Mouse (Mus musculus): ENCODE measurements around the gene Spata3. TPM values are rescaled to one million over a fixed set of nuclear protein-coding genes. Genes with fewer than 3 reads are reported as not detected.
A peak's percentile ranks its signal among the peaks of the same experiment; 100 is the strongest.
"Not testable (repeated sequence)": the region's sequence is repeated elsewhere in the genome, so short reads cannot be mapped to it uniquely, and the experiment has no call there.

Gene Spata3
- polyA plus RNA-seq, 1 experiment from 2014 or later, result not detected

GRCm38 (mm10) chr1:85997221-85997620 lies 19.4 kb upstream of the Spata3 start:
- ATAC-seq, result no peak
- Histone ChIP-seq H3K4me1 (replicated peaks) (no peaks in the 10 kb centered on the region), H3K36me3 (no peaks in the 10 kb centered on the region), H3K9ac (replicated peaks) (no peak overlapping the region), H3K27ac (no peak overlapping the region), H3K27me3 (no peaks in the 10 kb centered on the region), H3K4me2 (replicated peaks) (no peak overlapping the region), H3K4me3 (replicated peaks) (no peak overlapping the region), H3K9me3 (no peaks in the 10 kb centered on the region)
- 96% methylated on average over 1 of the region's 1 CpGs for WGBS

- no peak overlapping the region for H3K9ac ChIP-seq (replicated peaks)
- no peak overlapping the region for H3K27ac ChIP-seq
- ATAC-seq, result no peak
- no peaks in the 10 kb centered on the region for H3K36me3 ChIP-seq
- H3K27me3 ChIP-seq, result no peaks in the 10 kb centered on the region
- no peak overlapping the region for H3K4me2 ChIP-seq (replicated peaks)
- WGBS, result 88% methylated on average over 4 of the region's 4 CpGs
- H3K9me3 ChIP-seq, result no peaks in the 10 kb centered on the region
- H3K4me3 ChIP-seq (replicated peaks), result no peak overlapping the region
- no peaks in the 10 kb centered on the region for H3K4me1 ChIP-seq (replicated peaks)
These were observed 18.6 kb upstream of the Spata3 start for GRCm38 (mm10) chr1:85998012-85998411.

- Histone ChIP-seq H3K4me3 (replicated peaks) (no peak overlapping the region), H3K27ac (no peak overlapping the region), H3K9ac (replicated peaks) (no peak overlapping the region), H3K36me3 (no peaks in the 10 kb centered on the region), H3K27me3 (no peaks in the 10 kb centered on the region), H3K4me2 (replicated peaks) (no peak overlapping the region), H3K4me1 (replicated peaks) (no peaks in the 10 kb centered on the region), H3K9me3 (no peaks in the 10 kb centered on the region)
- no peak for ATAC-seq
- WGBS, result 89% methylated on average over 18 of the region's 18 CpGs
These were observed 16.6 kb upstream of the Spata3 start for GRCm38 (mm10) chr1:85999853-86000570.

GRCm38 (mm10) chr1:86005540-86005939 lies 11.1 kb upstream of the Spata3 start:
- WGBS, result 93% methylated on average over 10 of the region's 10 CpGs
- H3K4me3 ChIP-seq (replicated peaks), result no peak overlapping the region
- no peak overlapping the region for H3K27ac ChIP-seq
- no peaks in the 10 kb centered on the region for H3K9me3 ChIP-seq
- no peak for ATAC-seq
- no peak overlapping the region for H3K9ac ChIP-seq (replicated peaks)
- no peaks in the 10 kb centered on the region for H3K27me3 ChIP-seq
- no peak overlapping the region for H3K4me2 ChIP-seq (replicated peaks)
- no peaks in the 10 kb centered on the region for H3K36me3 ChIP-seq
- H3K4me1 ChIP-seq (replicated peaks), result no peaks in the 10 kb centered on the region; the same call in 1 of the 2 replicates

- H3K4me2 ChIP-seq (replicated peaks), result no peak overlapping the region
- H3K27ac ChIP-seq, result no peak overlapping the region
- no peaks in the 10 kb centered on the region for H3K27me3 ChIP-seq
- 90% methylated on average over 6 of the region's 6 CpGs for WGBS
- H3K9ac ChIP-seq (replicated peaks), result no peak overlapping the region
- H3K36me3 ChIP-seq, result no peaks in the 10 kb centered on the region
- no peaks in the 10 kb centered on the region; the same call in 1 of the 2 replicates for H3K4me1 ChIP-seq (replicated peaks)
- H3K9me3 ChIP-seq, result no peaks in the 10 kb centered on the region
- ATAC-seq, result no peak
- H3K4me3 ChIP-seq (replicated peaks), result no peak overlapping the region
These were observed 10.6 kb upstream of the Spata3 start for GRCm38 (mm10) chr1:86006040-86006439.

GRCm38 (mm10) chr1:86007778-86008177 lies 8.8 kb upstream of the Spata3 start:
- Histone ChIP-seq H3K4me2 (replicated peaks) (no peak overlapping the region), H3K4me3 (replicated peaks) (no peak overlapping the region)

GRCm38 (mm10) chr1:86015758-86016157 lies 858 bp upstream of the Spata3 start:
- not testable (repeated sequence) for H3K9me3 ChIP-seq; H3K4me2 ChIP-seq (replicated peaks); H3K9ac ChIP-seq (replicated peaks); ATAC-seq; H3K27ac ChIP-seq; H3K4me3 ChIP-seq (replicated peaks); H3K36me3 ChIP-seq
- Histone ChIP-seq H3K27me3 (peaks cover 39% of the 10 kb centered on the region), H3K4me1 (replicated peaks) (peaks cover 12% of the 10 kb centered on the region; the same call in 1 of the 2 replicates)
- 96% methylated on average over 9 of the region's 9 CpGs for WGBS

More at GRCm38 (mm10) chr1:86007778-86008177, 8.8 kb upstream of the Spata3 start:
- no peaks in the 10 kb centered on the region for H3K27me3 ChIP-seq
- H3K9ac ChIP-seq (replicated peaks), result no peak overlapping the region
- H3K9me3 ChIP-seq, result peaks cover 3% of the 10 kb centered on the region; the same call in 1 of the 2 replicates
- H3K36me3 ChIP-seq, result no peaks in the 10 kb centered on the region
- H3K4me1 ChIP-seq (replicated peaks), result no peaks in the 10 kb centered on the region; the same call in 1 of the 2 replicates
- H3K27ac ChIP-seq, result no peak overlapping the region
- WGBS, result 4% methylated on average over 7 of the region's 7 CpGs
- ATAC-seq, result peak; percentile 74; the same call in 1 of the 2 replicates

GRCm38 (mm10) chr1:86018235-86019055 lies 1.8 kb downstream of the Spata3 start:
- Histone ChIP-seq H3K36me3 (no peaks in the 10 kb centered on the region), H3K27ac (no peak overlapping the region), H3K9ac (replicated peaks) (peak overlapping the region; percentile 70), H3K4me2 (replicated peaks) (peak overlapping the region; percentile 92), H3K27me3 (peaks cover 39% of the 10 kb centered on the region), H3K4me3 (replicated peaks) (peak overlapping the region; percentile 54), H3K4me1 (replicated peaks) (peaks cover 12% of the 10 kb centered on the region; the same call in 1 of the 2 replicates), H3K9me3 (no peaks in the 10 kb centered on the region)
- peak; percentile 84 for ATAC-seq
- WGBS, result 3% methylated on average over 60 of the region's 60 CpGs

GRCm38 (mm10) chr1:86021365-86021989 lies 4.9 kb downstream of the Spata3 start:
- H3K36me3 ChIP-seq, result no peaks in the 10 kb centered on the region
- peaks cover 12% of the 10 kb centered on the region; the same call in 1 of the 2 replicates for H3K4me1 ChIP-seq (replicated peaks)
- H3K27me3 ChIP-seq, result peaks cover 37% of the 10 kb centered on the region
- no peaks in the 10 kb centered on the region for H3K9me3 ChIP-seq
- no peak overlapping the region for H3K27ac ChIP-seq
- H3K9ac ChIP-seq (replicated peaks), result no peak overlapping the region
- no peak for ATAC-seq
- no peak overlapping the region for H3K4me3 ChIP-seq (replicated peaks)
- WGBS, result 68% methylated on average over 11 of the region's 11 CpGs
- H3K4me2 ChIP-seq (replicated peaks), result no peak overlapping the region

GRCm38 (mm10) chr1:86032273-86032987 lies 15.8 kb downstream of the Spata3 start:
- 12% methylated on average over 11 of the region's 11 CpGs for WGBS
- H3K27ac ChIP-seq, result peak overlapping the region; percentile 74; the same call in 1 of the 2 replicates
- ATAC-seq, result peak; percentile 78

GRCm38 (mm10) chr1:86038191-86038951 lies 21.8 kb downstream of the Spata3 start:
- ATAC-seq, result no peak

More at GRCm38 (mm10) chr1:86032273-86032987, 15.8 kb downstream of the Spata3 start:
- Histone ChIP-seq H3K9me3 (no peaks in the 10 kb centered on the region), H3K36me3 (no peaks in the 10 kb centered on the region), H3K4me2 (replicated peaks) (no peak overlapping the region), H3K27me3 (no peaks in the 10 kb centered on the region), H3K9ac (replicated peaks) (no peak overlapping the region), H3K4me3 (replicated peaks) (no peak overlapping the region), H3K4me1 (replicated peaks) (peaks cover 12% of the 10 kb centered on the region; the same call in 1 of the 2 replicates)

More at GRCm38 (mm10) chr1:86038191-86038951, 21.8 kb downstream of the Spata3 start:
- no peaks in the 10 kb centered on the region for H3K4me1 ChIP-seq (replicated peaks)
- H3K27ac ChIP-seq, result no peak overlapping the region
- no peak overlapping the region for H3K9ac ChIP-seq (replicated peaks)
- H3K36me3 ChIP-seq, result no peaks in the 10 kb centered on the region
- H3K9me3 ChIP-seq, result no peaks in the 10 kb centered on the region; the same call in 1 of the 2 replicates
- H3K4me3 ChIP-seq (replicated peaks), result no peak overlapping the region
- WGBS, result 78% methylated on average over 3 of the region's 3 CpGs
- peaks cover 4% of the 10 kb centered on the region; the same call in 1 of the 2 replicates for H3K27me3 ChIP-seq
- H3K4me2 ChIP-seq (replicated peaks), result no peak overlapping the region
